Mouse (Mus musculus): ENCODE data around the gene Gm20388. TPM values are rescaled to one million over a fixed set of nuclear protein-coding genes. Genes with fewer than 3 reads are reported as not detected.

Gene Gm20388
- total RNA-seq, 2 experiments from 2014 or later, result 4.0 TPM; not detected in 1

DNA sequence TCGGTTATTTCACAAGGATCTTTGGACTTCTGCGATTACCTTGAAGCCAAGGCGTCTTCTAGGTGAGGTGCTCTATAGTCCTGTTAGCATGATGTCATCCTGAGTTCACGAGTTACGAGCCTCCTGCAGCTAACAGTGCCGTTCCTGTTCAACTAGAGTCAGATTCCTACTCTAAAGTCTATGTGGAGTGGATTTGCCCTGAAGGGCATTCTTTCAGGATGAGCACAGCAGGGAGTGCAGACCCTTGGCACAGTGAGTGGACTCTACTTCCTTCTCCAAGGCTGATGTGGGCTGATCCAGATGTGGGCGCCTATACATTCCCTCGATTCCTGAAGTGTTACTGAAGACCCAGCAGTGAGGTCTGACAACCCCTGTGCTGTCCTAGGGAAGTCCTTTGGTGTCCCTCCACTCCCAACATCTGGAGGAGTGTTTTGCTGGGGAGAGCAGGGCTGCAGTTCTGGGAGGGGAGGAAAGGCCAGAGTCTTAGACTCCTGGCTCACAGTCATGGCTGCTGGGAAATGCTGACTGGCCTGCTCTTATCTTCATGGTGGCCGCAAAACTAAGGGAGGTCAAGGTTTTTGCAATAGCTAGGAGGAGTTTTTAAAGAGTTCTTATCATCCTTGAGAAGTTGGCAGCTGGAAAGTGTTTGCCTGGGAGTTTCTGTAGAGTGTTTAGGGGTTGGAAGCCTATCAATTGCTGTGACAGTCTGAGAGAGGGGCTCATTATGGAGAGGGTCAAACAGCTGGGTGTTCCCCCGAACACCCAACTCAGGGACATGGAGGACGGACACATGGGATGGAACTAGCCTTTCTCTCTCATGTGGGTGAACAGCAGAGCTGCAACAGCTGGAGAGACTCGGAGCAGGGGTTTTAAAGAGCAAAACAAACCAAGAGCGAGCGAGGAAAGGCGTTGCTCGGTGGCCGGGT is 3737.9 kb downstream of the Gm20388 start:
- peak; percentile 58 to 75 for DNase-seq

DNA sequence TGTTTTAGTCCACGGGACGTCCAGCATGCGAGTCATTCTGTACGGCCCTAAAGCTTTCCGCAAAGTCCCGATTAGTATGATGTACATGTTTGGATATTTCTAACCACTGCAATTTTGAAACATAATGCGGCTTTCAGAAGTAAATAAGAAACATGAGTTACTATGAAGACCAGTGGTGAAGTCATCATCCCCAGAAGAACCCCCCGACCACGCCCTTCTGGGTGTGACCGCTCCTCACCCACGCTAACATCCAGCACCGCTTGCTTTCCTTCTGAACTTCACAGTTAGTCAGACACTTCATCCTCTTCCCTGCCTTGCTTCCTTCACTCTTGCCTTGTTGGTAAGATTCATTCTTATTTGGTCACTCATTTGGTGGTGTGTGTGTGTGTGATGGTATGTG is 3738.8 kb downstream of the Gm20388 start:
- no peak for DNase-seq

DNA sequence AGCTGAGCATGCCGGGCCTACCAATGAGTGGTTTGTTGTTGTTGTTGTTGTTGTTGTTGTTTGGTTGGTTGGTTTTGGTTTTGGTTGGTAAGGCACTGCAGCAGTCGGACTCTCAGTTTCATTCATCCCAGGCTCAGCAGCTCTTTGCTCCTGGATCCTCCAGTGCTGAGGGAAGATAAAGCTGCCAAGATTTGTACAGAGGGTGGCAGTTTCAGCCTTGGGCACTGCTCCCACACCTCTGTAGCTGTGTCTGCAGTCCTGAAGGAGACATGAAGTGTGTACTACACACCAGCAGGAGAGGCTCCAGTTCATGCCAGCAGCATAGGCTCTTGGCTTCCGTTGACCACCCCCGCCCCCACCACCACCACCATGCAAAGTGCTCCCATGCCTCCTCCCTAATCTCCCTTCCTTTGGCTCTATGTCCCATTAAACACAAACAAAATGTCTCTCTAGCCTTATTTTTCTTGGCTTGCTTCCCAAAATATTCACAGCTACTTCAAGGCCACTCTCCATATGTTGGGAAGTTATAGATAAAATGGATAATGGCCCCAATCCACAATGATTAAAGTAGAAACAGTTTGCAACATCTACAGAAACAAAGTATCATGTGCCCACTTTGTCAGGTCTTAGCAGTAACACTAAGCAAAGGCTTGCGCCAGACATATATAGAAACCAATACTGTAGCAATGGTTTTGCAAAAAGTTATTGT is 3740.9 kb downstream of the Gm20388 start:
- DNase-seq, result no peak

DNA sequence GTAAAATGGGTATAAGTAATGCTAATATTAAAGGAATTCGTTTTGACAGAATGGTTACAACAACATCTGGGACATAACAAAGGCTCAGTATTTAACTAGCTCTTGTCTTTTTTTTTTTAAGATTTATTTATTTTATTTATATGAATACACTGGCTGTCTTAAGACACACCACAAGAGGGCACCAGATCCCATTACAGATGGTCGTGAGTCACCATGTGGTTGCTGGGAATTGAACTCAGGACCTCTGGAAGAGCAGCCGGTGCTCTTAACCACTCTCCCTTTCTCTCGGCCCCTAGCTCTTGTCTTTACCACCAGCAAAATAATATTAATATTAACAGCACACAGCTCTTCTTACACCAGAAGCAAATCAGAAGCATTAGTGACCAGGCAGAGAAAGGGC is 3742.0 kb downstream of the Gm20388 start:
- no peak for DNase-seq

DNA sequence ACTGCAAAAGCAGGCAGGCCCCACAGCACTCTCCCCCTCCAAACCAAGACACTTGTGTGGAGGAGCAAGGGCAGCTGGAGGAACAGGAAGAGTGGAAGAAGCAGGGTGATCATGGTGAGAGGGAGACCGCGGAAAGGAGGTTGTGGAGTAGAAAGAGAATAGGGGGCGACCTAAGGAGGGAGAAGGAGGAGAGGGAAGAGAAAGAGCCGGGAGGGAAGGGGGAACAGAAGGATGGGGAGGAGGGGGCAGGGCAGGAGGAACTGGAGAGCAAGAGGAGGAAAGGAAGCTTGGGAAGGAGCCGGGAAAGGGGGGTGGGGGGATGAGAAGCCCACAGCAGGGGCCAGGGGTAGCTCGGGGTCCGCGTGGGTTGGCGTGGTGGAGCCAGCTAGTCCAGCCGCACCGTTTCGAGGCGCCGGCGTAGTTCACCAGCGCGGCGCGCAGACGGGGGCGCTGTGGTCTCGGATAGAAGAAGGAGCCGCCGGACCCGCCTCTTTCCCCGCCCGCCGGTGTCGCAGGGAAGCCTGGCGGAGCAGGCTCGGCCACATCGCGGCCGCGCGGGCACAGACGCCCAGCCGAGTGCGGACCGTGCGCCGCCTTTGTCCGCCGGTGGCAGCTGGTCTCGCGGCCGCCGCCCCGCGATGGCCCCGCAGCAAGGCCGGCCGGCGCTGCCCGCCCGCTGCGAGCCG is 3742.8 kb downstream of the Gm20388 start, which contains the start of gene Rhou:
Gene Rhou (plus strand): TSS at position 622 of the 686 bp plus-strand sequence.
- DNase-seq, result peak; percentile 93 to 95

DNA sequence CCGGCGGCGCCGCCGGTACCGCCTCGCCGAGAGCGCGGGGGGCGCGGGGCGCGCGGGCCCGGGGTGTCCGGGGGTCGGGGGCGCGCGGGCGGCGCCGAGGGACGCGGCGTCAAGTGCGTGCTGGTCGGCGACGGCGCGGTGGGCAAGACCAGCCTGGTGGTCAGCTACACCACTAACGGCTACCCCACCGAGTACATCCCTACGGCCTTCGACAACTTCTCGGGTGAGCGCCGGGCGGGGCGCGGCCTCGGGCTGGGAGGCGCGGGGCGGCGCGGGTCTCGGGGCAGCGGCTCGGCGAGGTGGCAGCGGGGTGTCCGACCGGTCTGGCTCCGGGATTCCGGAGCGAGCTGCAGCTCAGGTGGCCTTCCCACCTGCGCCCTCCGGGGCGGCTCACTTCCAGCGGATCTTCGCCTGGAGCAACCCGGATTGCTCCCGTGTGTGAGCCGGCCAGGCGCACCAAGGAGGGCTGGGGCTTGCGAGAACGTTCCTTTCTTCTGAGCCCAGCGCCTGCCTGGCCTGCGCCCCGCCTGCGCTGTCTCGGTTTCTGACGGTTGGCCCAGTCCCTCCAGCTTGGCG is 3743.4 kb downstream of the Gm20388 start:
- peak; percentile 48 to 65 for DNase-seq

DNA sequence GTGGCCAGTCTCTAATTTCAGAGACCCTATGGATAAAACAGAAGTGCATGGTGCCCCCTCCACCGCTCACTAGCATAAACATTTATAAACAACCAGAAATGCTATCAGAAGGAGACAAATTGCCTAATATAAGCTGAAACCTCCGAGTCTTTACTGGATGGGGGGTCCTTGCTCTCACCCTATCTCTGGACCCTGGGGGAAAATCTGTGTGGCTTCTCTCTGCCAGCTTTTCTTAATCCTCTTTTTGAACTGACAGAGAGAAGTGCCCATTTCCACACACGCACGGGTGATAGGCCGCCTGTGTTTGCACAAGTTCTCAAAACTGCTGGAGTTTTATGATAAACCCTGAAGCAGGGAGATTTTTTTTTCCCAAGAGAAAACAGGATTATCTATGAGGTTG is 3744.1 kb downstream of the Gm20388 start:
- DNase-seq, result no peak

DNA sequence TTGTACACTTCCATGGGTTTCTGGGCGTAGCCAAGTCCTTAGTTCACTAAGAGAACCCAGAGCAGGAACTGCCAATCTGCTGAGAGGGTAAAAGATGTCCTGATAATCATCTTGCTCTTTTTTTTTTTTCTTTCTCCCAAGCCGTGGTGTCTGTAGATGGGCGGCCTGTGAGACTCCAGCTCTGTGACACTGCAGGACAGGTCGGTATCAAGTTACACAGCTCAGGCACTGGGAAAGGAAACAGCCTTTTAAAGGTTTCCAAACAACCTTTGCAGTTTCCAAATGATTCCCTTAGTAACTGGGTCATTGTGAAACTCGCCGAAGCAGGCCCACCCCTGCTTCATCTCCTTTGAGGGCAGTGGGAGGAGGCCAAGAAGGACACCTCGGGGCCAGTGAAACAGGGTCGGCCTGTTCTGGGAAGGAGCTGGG is 3744.7 kb downstream of the Gm20388 start:
- peak; percentile 38 to 60 for DNase-seq

DNA sequence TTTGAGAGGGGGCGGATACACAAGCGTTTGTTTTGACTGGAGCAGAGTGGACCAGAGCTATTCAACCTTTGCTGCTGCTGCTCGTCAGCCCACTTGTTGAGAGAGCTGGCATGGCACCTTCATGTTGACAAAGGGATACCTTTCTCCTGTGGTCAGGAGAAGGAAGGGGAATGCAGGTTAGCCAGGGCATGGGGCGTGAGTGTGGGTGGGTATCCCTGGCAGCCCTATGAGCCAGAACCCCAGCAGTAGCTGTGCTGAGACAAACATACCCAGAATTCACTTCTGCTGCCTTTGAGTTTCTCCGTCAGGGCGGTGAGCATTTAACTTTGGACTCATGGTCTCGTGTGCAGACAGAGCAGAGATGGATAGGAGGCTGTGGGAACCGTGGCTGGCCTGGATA is 3747.2 kb downstream of the Gm20388 start:
- DNase-seq, result no peak

DNA sequence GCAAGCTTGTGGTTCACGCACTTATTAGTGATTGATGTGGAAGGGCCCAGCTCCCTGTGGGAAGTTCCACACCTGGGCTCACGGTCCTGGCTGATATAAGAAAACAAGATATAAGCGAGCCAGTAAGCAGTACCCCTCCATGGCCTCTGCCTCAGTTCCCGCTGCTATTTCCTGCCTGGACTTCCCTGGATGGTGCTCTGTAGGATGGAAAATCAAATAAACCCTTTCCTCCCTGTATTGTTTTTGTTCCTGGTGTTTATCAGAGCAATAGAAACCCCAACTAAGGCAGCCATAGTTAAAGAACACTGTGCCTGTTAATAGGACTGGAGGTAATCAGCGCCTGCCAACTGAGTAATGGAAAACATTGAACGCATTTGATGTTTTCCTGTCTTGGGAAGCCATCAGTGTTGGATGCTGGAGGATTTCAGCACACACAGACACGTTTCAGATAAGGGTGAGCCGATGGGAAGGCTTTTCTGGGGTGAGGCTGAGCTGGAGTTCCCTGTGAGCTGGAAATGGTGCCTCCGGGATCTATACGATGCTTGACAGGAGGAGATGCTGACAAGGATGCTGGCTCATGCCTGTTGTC is 3748.9 kb downstream of the Gm20388 start:
- DNase-seq, result no peak

DNA sequence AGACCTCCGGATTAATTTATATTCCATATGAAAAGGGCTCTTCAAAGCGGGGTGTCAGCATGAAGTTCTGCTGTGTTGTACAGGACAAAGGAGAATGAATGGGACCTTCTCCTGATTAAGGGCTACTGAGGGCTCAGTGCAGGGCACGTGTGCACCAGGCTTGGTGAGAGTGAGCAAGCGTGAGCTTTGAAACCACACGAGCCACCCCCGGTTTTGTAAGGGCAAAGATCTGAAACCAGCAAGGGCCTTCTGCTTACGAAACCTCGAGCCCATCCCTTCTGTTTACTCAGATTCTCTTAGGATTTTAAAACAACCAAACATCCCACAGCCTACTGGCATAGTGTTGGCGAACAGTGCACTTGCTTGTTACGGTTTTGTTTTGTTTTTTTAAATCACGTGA is 3750.9 kb downstream of the Gm20388 start:
- DNase-seq, result no peak

DNA sequence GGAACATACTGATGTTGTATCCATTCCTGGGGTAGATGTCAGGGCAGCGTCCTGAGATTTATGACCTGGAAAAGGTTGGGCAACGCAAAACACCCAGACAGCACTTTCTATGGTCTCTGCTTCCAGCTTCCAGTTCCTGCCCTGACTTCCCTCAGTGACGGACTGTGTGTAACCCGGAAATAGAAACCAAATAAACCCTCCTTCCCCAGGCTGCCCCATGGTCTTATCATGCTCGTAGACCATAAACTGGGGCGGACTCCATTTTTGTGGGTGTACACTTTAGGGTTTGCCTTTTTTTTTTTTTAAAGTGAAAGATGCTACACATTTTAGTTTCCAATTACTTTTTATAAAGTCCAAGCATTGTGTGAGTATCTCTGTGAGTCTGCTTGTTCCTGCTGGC is 3754.9 kb downstream of the Gm20388 start:
- no peak for DNase-seq

DNA sequence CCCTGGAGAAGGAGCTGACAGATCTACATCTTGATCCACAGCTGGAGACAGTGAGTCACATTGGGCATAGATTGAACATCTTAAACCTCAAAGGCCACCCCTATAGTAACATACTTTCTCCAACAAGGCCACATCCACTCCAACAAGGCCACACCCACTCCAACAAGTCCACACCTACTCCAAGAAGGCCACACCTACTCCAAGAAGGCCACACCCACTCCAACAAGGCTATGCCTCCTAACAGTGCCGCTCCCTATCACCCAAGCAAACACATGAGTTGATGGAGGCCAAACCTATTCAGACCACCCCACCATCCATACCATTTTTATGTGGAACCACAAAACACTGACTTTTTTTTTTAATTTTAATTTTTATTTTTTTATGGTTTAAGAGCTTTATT is 3756.2 kb downstream of the Gm20388 start:
- no peak for DNase-seq

DNA sequence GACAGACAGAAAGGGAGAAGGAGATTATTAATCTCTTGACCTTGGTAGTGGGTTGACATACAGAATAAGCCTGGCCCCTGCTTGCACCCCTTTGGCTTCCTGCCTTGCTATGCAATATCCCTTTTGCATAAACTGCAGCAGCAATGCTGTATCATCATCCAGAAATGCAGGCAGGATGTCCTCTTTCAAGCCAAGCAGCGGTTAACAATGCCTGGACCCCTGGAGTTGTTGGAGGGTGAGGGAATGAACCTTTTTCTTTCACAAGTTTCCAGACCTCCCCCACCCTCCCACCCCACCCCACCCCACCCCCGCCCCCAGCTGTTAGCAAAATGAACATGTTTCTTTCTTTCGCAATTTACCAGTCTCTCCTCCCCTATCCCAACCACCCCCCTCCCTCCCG is 3758.0 kb downstream of the Gm20388 start:
- no peak for DNase-seq

DNA sequence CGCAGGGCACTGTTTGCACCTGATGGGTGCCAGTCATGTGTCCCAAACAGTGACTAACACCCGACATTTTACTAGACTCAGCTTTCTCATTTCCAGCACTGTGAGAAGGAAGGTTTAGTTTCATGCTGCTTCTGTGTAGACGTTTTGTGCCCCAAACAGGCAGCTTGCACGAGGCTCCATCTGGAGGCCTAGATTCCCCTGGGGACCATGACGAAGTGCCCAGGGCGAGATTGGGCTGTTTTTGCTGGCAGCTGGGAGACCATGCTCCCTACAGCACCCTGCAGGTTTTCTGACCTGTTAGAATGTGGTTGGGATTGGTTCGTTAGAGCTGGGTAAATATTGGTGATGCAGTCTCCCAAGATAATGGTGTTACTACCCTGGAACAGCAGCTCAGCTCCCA is 3760.1 kb downstream of the Gm20388 start:
- DNase-seq, result no peak

DNA sequence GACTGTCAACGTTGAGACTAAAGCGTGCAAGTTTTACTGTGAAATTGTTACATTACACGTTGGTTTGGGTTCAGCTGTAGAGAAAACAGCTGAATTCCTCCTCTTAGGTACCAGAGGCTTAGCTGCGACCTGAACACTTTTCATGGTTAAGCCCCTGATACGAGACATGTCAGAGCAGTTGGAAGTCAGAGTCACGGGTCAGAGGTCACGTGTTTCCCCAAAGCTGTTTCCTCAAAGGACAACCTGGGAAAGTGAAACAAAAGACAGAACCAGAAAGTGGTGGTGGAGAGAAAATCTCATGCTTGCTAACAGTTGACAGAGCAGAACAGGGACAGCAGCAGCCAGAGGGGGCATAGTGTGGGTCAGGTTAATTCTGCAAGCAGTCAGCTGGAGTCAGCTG is 3760.8 kb downstream of the Gm20388 start:
- DNase-seq, result no peak

DNA sequence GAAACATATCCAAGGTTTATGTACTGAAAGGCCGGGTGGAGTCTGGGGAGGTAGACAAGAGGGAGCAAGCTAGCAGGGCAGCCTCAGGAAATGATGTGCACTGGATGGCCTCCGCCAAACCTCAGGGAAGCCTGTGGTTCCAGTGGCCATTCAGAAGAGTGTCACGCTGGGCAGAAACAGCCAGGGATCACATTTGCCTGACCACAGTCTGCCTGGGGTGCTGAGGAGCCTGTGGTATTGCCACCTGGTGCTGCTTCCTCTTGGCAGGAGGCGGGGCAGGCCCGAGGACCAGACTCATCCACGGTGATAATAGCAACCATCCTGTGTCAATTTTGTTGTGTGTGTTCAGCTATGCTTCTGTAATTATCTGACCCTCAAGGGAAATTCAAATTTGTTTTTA is 3762.0 kb downstream of the Gm20388 start:
- DNase-seq, result no peak

DNA sequence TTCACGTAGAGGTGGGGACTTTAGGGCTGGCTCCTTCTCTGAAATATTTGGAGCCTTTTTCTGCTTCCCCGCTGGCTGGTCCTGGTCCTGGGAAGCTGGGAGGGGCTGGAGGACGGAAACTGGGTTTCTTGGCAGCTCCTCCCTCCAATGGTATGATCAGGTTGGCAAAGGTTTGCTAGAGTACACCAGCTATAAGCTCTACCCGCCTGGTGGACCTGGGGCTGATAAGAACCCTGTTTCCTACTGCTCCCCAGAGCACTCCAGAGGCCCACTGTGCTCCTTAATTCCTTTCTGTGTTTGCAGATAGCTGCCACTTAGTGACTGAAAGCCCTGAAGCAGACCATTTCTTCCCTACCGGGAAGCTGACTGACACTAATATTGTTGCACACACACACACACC is 3765.0 kb downstream of the Gm20388 start:
- DNase-seq, result no peak

DNA sequence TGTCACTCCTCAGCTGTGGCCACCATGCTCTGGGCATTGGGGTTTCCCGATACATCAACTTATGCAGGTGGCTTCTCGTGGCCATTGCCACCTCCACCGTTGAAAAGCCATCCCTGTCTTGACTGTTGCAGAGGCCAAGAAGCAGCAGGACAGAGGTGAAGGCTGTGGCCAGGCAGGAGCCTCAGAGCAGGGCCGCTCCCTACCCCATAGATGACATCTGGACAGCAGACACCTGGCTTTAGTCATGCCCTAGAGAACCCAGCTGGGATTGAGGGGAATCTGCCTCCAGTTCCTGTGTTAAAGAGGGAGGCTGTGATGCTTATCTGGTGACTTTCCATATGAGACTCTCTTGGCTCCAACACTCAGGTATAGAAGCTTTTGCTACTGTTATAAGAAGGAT is 3767.7 kb downstream of the Gm20388 start:
- DNase-seq, result no peak

DNA sequence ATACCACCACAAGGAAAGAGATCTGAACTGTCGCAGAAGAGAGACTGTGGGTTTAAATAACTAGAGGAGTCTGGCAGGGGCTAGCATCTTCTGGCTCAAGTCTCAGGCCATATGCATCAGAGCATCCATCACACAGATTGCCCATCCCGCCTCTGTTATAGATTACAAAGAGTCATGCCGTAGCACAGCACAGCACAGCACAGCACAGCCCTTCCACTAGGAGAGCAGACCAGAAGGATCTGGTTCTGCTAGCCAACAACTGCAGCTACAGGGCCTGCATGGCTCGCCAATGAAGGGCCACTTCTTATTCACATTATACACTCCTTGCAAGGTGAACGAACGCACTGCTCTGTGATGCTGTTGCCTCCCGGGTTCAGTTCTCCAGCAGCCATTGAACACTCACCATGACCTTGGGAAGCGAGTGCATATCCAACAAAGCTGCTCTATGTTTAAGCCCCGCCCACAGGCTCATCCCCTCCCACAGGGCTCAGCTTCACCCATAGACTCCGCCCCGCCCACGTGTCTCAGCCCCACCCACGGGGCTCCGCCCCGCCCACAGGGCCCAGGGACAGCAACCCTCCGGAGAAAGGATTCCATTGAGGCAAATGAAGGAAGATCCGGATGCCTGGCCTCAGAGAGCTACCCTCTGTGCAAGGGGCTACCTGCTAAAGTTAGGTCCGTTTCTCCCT is 3771.6 kb downstream of the Gm20388 start:
- no peak for DNase-seq

DNA sequence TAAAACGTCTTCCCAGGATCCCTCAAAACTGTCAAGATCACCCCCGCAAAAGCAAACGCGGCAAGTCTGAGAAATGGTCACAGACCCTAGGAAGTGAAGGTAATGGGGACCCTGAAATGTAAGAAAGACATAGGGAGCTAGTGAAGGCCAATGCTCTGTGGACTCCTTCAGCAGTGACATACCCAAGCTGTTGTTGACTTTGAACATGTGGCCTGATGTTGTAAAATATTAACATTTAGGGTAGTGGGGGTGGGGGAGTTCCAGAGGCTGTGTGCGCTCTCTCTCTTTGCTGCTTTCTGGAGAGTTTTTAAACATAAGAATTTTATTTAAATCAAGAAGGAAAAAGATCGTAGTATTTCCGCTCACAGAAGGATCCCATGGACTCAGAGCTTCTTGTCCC is 3772.7 kb downstream of the Gm20388 start:
- DNase-seq, result no peak
